Mouse (Mus musculus) layer of hippocampus, adult 18-20 months (tissue): ENCODE data around the gene Zbtb41. TPM values are rescaled to one million over a fixed set of nuclear protein-coding genes. Genes with fewer than 3 reads are reported as not detected.
A peak's percentile ranks its signal among the peaks of the same experiment; 100 is the strongest.

Source experiments
- DNase-seq, 2 experiments: peaks; one replicate each; pipeline ENCODE4 v3.0.0; 2022; ENCODE audit warnings: low spot score in 2 of 2
- total RNA-seq, 2 experiments: library from RNA; stranded (reverse); gene quantifications; 2 replicates each; pipeline ENCODE4 v1.2.3; 2021

The Zbtb41 gene
- total RNA-seq, 2 experiments from 2014 or later, result 28.3 to 32.5 TPM

- no peak for DNase-seq
Measured at GRCm38 (mm10) chr1:139465936-139466335, 43.8 kb downstream of the Zbtb41 start.

- no peak for DNase-seq
Measured at GRCm38 (mm10) chr1:139478898-139479297, 56.8 kb downstream of the Zbtb41 start.

- no peak for DNase-seq
Measured at GRCm38 (mm10) chr1:139480246-139480645, 58.2 kb downstream of the Zbtb41 start.

GRCm38 (mm10) chr1:139481146-139481545 is 59.1 kb downstream of the Zbtb41 start:
- DNase-seq, result peak in 1 of 2 experiments; percentile 34

- no peak for DNase-seq
Measured at GRCm38 (mm10) chr1:139494630-139495029, 72.5 kb downstream of the Zbtb41 start.

GRCm38 (mm10) chr1:139495408-139495807 is 73.3 kb downstream of the Zbtb41 start:
- no peak for DNase-seq

GRCm38 (mm10) chr1:139496212-139496611 is 74.1 kb downstream of the Zbtb41 start:
- DNase-seq, result no peak

GRCm38 (mm10) chr1:139499751-139500150 is 77.7 kb downstream of the Zbtb41 start:
- DNase-seq, result no peak

GRCm38 (mm10) chr1:139501258-139501752 is 79.2 kb downstream of the Zbtb41 start, which contains the start of gene F13b:
Gene F13b (plus strand): TSS chr1:139501702.
- no peak for DNase-seq

Other genes starting within 250 kb of the Zbtb41 start
- under 1 TPM; 0.56 to 0.74 TPM for gene Crb1, start 45.2 kb upstream of the Zbtb41 start, total RNA-seq
- gene Aspm, start 32.5 kb downstream of the Zbtb41 start, total RNA-seq, result under 1 TPM; 0.23 to 0.25 TPM
- gene F13b, start 79.4 kb downstream of the Zbtb41 start, total RNA-seq, result not detected
- gene Cfhr1, start 138.0 kb downstream of the Zbtb41 start, total RNA-seq, result not detected